Mouse (Mus musculus): ENCODE results near the gene Olfr1303. TPM values are rescaled to one million over a fixed set of nuclear protein-coding genes. Genes with fewer than 3 reads are reported as not detected.

The Olfr1303 gene
- not detected in 2 replicates for polyA plus RNA-seq (2012; rRNA removed; ENCODE audit: low replicate concordance)

GRCm38 (mm10) chr2:111820240-111820639 is at the start of gene Olfr1303:
Gene Olfr1303 (minus strand): TSS chr2:111820340.

GRCm38 (mm10) chr2:111777129-111777528 is 43.0 kb downstream of the Olfr1303 start, which contains the start of gene Olfr1302:
Gene Olfr1302 (plus strand): TSS chr2:111777429.

Other genes with a start within 250 kb of the Olfr1303 start
- not detected in 2 replicates for gene Olfr1297, start 193.8 kb downstream of the Olfr1303 start, polyA plus RNA-seq (2012; rRNA removed; ENCODE audit: low replicate concordance)
- not detected in 2 replicates for gene Olfr1298, start 171.1 kb downstream of the Olfr1303 start, polyA plus RNA-seq (2012; rRNA removed; ENCODE audit: low replicate concordance)
- gene Olfr1299, start 158.9 kb downstream of the Olfr1303 start, polyA plus RNA-seq (2012; rRNA removed; ENCODE audit: low replicate concordance): not detected in 2 replicates
- gene Olfr1301, start 69.3 kb downstream of the Olfr1303 start, polyA plus RNA-seq (2012; rRNA removed; ENCODE audit: low replicate concordance): not detected in 2 replicates
- not detected in 2 replicates for gene Olfr1302, start 42.9 kb downstream of the Olfr1303 start, polyA plus RNA-seq (2012; rRNA removed; ENCODE audit: low replicate concordance)
- gene Olfr1305, start 56.8 kb upstream of the Olfr1303 start, polyA plus RNA-seq (2012; rRNA removed; ENCODE audit: low replicate concordance): not detected in 2 replicates
- gene Olfr1306, start 95.9 kb upstream of the Olfr1303 start, polyA plus RNA-seq (2012; rRNA removed; ENCODE audit: low replicate concordance): not detected in 2 replicates
- gene Olfr1307, start 129.1 kb upstream of the Olfr1303 start, polyA plus RNA-seq (2012; rRNA removed; ENCODE audit: low replicate concordance): not detected in 2 replicates
- gene Olfr1308, start 144.6 kb upstream of the Olfr1303 start, polyA plus RNA-seq (2012; rRNA removed; ENCODE audit: low replicate concordance): not detected in 2 replicates
- not detected in 2 replicates for gene Olfr1309, start 169.9 kb upstream of the Olfr1303 start, polyA plus RNA-seq (2012; rRNA removed; ENCODE audit: low replicate concordance)
- gene Olfr1310, start 192.4 kb upstream of the Olfr1303 start, polyA plus RNA-seq (2012; rRNA removed; ENCODE audit: low replicate concordance): not detected in 2 replicates
- not detected in 2 replicates for gene Olfr1311, start 204.1 kb upstream of the Olfr1303 start, polyA plus RNA-seq (2012; rRNA removed; ENCODE audit: low replicate concordance)
- not detected in 2 replicates for gene Olfr1312, start 229.9 kb upstream of the Olfr1303 start, polyA plus RNA-seq (2012; rRNA removed; ENCODE audit: low replicate concordance)